ENCODE assay signal across 15 mouse cellular contexts in the genomic region with DNA sequence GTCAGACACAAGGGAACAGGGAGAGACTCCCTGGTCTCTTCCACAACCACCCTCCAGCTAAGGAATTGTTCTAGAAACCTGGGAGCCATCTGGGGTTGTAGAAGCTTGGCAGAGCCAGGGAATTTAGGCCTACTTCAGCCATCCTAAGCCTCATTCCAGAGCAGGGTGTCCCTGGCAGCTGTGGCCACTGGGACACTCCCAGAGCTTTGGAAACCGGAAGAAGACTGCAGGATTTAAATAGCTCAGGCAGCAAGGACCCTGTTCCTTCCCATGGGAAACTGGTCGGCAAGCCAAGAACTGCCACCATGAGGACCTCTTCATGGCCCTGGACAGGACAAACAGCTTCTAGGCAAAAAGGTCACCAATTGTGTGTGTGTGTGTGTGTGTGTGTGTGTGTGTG.
DNase-seq lines count a peak whose midpoint lies in the region; ATAC-seq and TF ChIP-seq lines count a peak whose summit lies in the region.
"Had no signal": no experiment of that assay in that cellular context is flagged by ENCODE, and none has a peak within 500 bp of the region (broad histone marks: within the 10 kb centered on the region; RNA-seq: fewer than 3 reads in every experiment).

No protein-coding gene starts in this region.

- TF ChIP-seq CTCF in stomach, postnatal 0 days (IDR thresholded peaks at IDR 0.05; ENCODE audit: low read depth), result no peak

- WGBS in embryonic facial prominence, embryonic 14.5 days, result 65% methylated on average over 2 of the region's 2 CpGs
- WGBS in embryonic facial prominence, embryonic 10.5 days, result 72% methylated on average over 2 of the region's 2 CpGs
- 70% methylated on average over 2 of the region's 2 CpGs for WGBS in stomach, embryonic 16.5 days
- WGBS in stomach, postnatal 0 days, result 38% methylated on average over 2 of the region's 2 CpGs
- WGBS in forebrain, embryonic 14.5 days, result 82% methylated on average over 2 of the region's 2 CpGs

- no peak for ATAC-seq in embryonic facial prominence, embryonic 14.5 days (ENCODE audit: low read depth)
- no peak for ATAC-seq in stomach, embryonic 16.5 days (ENCODE audit: insufficient read depth, low FRiP score)
- no peak for ATAC-seq in stomach, postnatal 0 days (ENCODE audit: low FRiP score, low TSS enrichment)
- no peak for ATAC-seq in forebrain, embryonic 14.5 days
- ATAC-seq: hindbrain, embryonic 16.5 days; midbrain, embryonic 16.5 days had no signal

- H3K9ac ChIP-seq in embryonic facial prominence, embryonic 14.5 days (ENCODE audit: low read depth, low read length), result no peak overlapping the region
- H3K9ac ChIP-seq in stomach, embryonic 16.5 days (ENCODE audit: low read length), result no peak overlapping the region
- no peak overlapping the region for H3K9ac ChIP-seq in stomach, postnatal 0 days (ENCODE audit: low read length)
- H3K9ac ChIP-seq in forebrain, embryonic 14.5 days (ENCODE audit: low read length), result no peak overlapping the region
- H3K9ac ChIP-seq: limb, embryonic 15.5 days; neural tube, embryonic 13.5 days had no signal

- H3K4me3 ChIP-seq in embryonic facial prominence, embryonic 14.5 days (ENCODE audit: low read depth, low read length), result no peak overlapping the region
- H3K4me3 ChIP-seq in embryonic facial prominence, embryonic 10.5 days, result no peak overlapping the region
- H3K4me3 ChIP-seq in stomach, embryonic 16.5 days (replicated peaks; ENCODE audit: low read length), result no peak overlapping the region
- H3K4me3 ChIP-seq in stomach, postnatal 0 days (ENCODE audit: low read depth, low read length), result no peak overlapping the region
- H3K4me3 ChIP-seq in forebrain, embryonic 14.5 days (ENCODE audit: low read depth, low read length), result no peak overlapping the region
- H3K4me3 ChIP-seq: limb, embryonic 15.5 days; neural tube, embryonic 13.5 days had no signal

- H3K27ac ChIP-seq in embryonic facial prominence, embryonic 14.5 days (replicated peaks; ENCODE audit: low read depth, low read length), result no peak overlapping the region
- no peak overlapping the region for H3K27ac ChIP-seq in embryonic facial prominence, embryonic 10.5 days (replicated peaks)
- H3K27ac ChIP-seq in stomach, embryonic 16.5 days (ENCODE audit: low read length), result peak overlapping the region; percentile 27; the same call in 1 of the 2 replicates
- no peak overlapping the region for H3K27ac ChIP-seq in stomach, postnatal 0 days (replicated peaks)
- no peak overlapping the region for H3K27ac ChIP-seq in forebrain, embryonic 14.5 days (ENCODE audit: low read depth, low read length)
- H3K27ac ChIP-seq: limb, embryonic 15.5 days; macrophage; neural tube, embryonic 13.5 days had no signal

- H3K9me3 ChIP-seq in embryonic facial prominence, embryonic 14.5 days (ENCODE audit: control insufficient read depth, low read length), result no peaks in the 10 kb centered on the region
- H3K9me3 ChIP-seq in embryonic facial prominence, embryonic 10.5 days, result no peaks in the 10 kb centered on the region
- no peaks in the 10 kb centered on the region for H3K9me3 ChIP-seq in stomach, embryonic 16.5 days (replicated peaks; ENCODE audit: control insufficient read depth, low read length)
- no peaks in the 10 kb centered on the region for H3K9me3 ChIP-seq in stomach, postnatal 0 days (ENCODE audit: control insufficient read depth, low read length)
- H3K9me3 ChIP-seq in forebrain, embryonic 14.5 days (replicated peaks; ENCODE audit: control insufficient read depth, low read length), result no peaks in the 10 kb centered on the region
- H3K9me3 ChIP-seq: limb, embryonic 15.5 days; neural tube, embryonic 13.5 days had no signal

- no peaks in the 10 kb centered on the region for H3K27me3 ChIP-seq in embryonic facial prominence, embryonic 14.5 days (replicated peaks; ENCODE audit: control insufficient read depth, insufficient read depth, low read length)
- peaks cover 98% of the 10 kb centered on the region for H3K27me3 ChIP-seq in embryonic facial prominence, embryonic 10.5 days (replicated peaks; ENCODE audit: low read depth, poor library complexity, severe bottlenecking)
- no peaks in the 10 kb centered on the region; the same call in 1 of the 2 replicates for H3K27me3 ChIP-seq in stomach, embryonic 16.5 days (ENCODE audit: control insufficient read depth, insufficient read depth, low read length)
- H3K27me3 ChIP-seq in stomach, postnatal 0 days (ENCODE audit: control insufficient read depth, insufficient read depth, low read length), result no peaks in the 10 kb centered on the region
- no peaks in the 10 kb centered on the region for H3K27me3 ChIP-seq in forebrain, embryonic 14.5 days (replicated peaks; ENCODE audit: control insufficient read depth, insufficient read depth, low read length)

- no peaks in the 10 kb centered on the region for H3K36me3 ChIP-seq in embryonic facial prominence, embryonic 14.5 days (ENCODE audit: control insufficient read depth, insufficient read depth, low read length)
- no peaks in the 10 kb centered on the region for H3K36me3 ChIP-seq in embryonic facial prominence, embryonic 10.5 days (replicated peaks)
- H3K36me3 ChIP-seq in stomach, embryonic 16.5 days (ENCODE audit: control insufficient read depth, insufficient read depth, low read length), result no peaks in the 10 kb centered on the region
- H3K36me3 ChIP-seq in stomach, postnatal 0 days (ENCODE audit: control insufficient read depth, insufficient read depth, low read length), result no peaks in the 10 kb centered on the region
- no peaks in the 10 kb centered on the region for H3K36me3 ChIP-seq in forebrain, embryonic 14.5 days (ENCODE audit: control insufficient read depth, insufficient read depth, low read length)
- H3K36me3 ChIP-seq: limb, embryonic 15.5 days; neural tube, embryonic 13.5 days had no signal

- TF ChIP-seq EP300 in stomach, postnatal 0 days (optimal IDR thresholded peaks at IDR 0.05), result no peak

- no peak overlapping the region for H3K4me2 ChIP-seq in embryonic facial prominence, embryonic 14.5 days (ENCODE audit: low read depth, low read length)
- no peak overlapping the region for H3K4me2 ChIP-seq in stomach, embryonic 16.5 days (ENCODE audit: low read depth, low read length)
- H3K4me2 ChIP-seq in stomach, postnatal 0 days (replicated peaks; ENCODE audit: low read depth), result no peak overlapping the region
- no peak overlapping the region for H3K4me2 ChIP-seq in forebrain, embryonic 14.5 days (ENCODE audit: low read length)
- H3K4me2 ChIP-seq: limb, embryonic 15.5 days; neural tube, embryonic 13.5 days had no signal

- no peaks in the 10 kb centered on the region for H3K4me1 ChIP-seq in embryonic facial prominence, embryonic 14.5 days (ENCODE audit: control insufficient read depth, insufficient read depth, low read length)
- H3K4me1 ChIP-seq in embryonic facial prominence, embryonic 10.5 days, result no peaks in the 10 kb centered on the region
- no peaks in the 10 kb centered on the region for H3K4me1 ChIP-seq in stomach, embryonic 16.5 days (ENCODE audit: control insufficient read depth, insufficient read depth, low read length)
- no peaks in the 10 kb centered on the region for H3K4me1 ChIP-seq in stomach, postnatal 0 days (replicated peaks; ENCODE audit: control insufficient read depth, insufficient read depth)
- no peaks in the 10 kb centered on the region for H3K4me1 ChIP-seq in forebrain, embryonic 14.5 days (ENCODE audit: control insufficient read depth, insufficient read depth, low read length)
- H3K4me1 ChIP-seq: limb, embryonic 15.5 days; neural tube, embryonic 13.5 days had no signal

- DNase-seq in embryonic facial prominence, embryonic 14.5 days (ENCODE audit: low spot score), result peak; percentile 26
- no peak for DNase-seq in embryonic facial prominence, embryonic 10.5 days (ENCODE audit: low spot score)
- no peak for DNase-seq in stomach, postnatal 0 days (ENCODE audit: low spot score)
- DNase-seq in kidney, postnatal 25 days, result peak; percentile 8 to 65
- no peak for DNase-seq in thymus, postnatal 0 days (ENCODE audit: low spot score)
- no peak for DNase-seq in frontal cortex, postnatal 14 days (ENCODE audit: low spot score in 2 of 2)
- no peak for DNase-seq in forebrain, embryonic 14.5 days (ENCODE audit: low spot score)
- DNase-seq: cerebellum, adult 11 months; thymus, adult 2 months had no signal

Comparison
In these comparisons a context has a peak if more than half of its experiments do, and no peak if none do; other contexts are left out.
1. DNase-seq: peak in embryonic facial prominence, embryonic 14.5 days (single experiment) and kidney, postnatal 25 days (2 of 2); none in embryonic facial prominence, embryonic 10.5 days (single experiment), stomach, postnatal 0 days (single experiment), thymus, postnatal 0 days (single experiment), frontal cortex, postnatal 14 days (0 of 2) and forebrain, embryonic 14.5 days (single experiment).